Mouse (Mus musculus): ENCODE data around the gene Timm23. TPM values are rescaled to one million over a fixed set of nuclear protein-coding genes. Genes with fewer than 3 reads are reported as not detected.
"Not testable (repeated sequence)": the region's sequence is repeated elsewhere in the genome, so short reads cannot be mapped to it uniquely, and the experiment has no call there.

Timm23 gene
- polyA plus RNA-seq, 1 experiment: 13.1 TPM

DNA sequence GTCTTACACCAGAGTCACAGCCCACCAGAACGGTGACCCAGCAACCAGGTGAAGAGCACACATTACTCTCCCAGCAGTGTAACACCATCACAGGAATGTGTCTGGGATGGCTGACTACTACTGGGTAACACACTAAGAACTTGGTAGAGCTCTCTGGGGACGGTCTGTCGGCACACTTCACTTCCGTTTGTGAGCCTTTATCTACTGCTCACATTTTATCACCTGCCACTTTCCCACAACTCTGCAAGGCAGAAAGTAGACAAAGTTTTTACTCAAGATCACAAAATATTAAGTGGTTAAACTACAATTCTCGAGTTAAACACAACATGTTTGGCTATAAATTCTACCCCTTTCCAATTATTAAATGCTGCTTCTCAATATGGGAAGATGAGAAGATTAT lies 9.8 kb downstream of the Timm23 start:
- no peak overlapping the region for H3K27ac ChIP-seq (ENCODE audit: control insufficient read depth, insufficient read depth, low read depth, low read length, poor library complexity)
- 75% methylated on average over 5 of the region's 5 CpGs for WGBS
- TF ChIP-seq CTCF (IDR thresholded peaks at IDR 0.05; ENCODE audit: control insufficient read depth, insufficient read depth, low read length) (no peak), POLR2A (IDR thresholded peaks at IDR 0.05; ENCODE audit: borderline replicate concordance, control insufficient read depth, low read depth, low read length) (no peak)

GRCm38 (mm10) chr14:32190627-32191391 lies 10.9 kb downstream of the Timm23 start:
- no peak overlapping the region for H3K27ac ChIP-seq (ENCODE audit: control insufficient read depth, insufficient read depth, low read depth, low read length, poor library complexity)
- no peak for TF ChIP-seq POLR2A (IDR thresholded peaks at IDR 0.05; ENCODE audit: borderline replicate concordance, control insufficient read depth, low read depth, low read length)
- TF ChIP-seq CTCF (IDR thresholded peaks at IDR 0.05; ENCODE audit: control insufficient read depth, insufficient read depth, low read length): no peak
- 88% methylated on average over 6 of the region's 6 CpGs for WGBS

More for the DNA sequence above, 9.8 kb downstream of the Timm23 start:
- no peaks in the 10 kb centered on the region; the same call in 1 of the 2 replicates for H3K4me1 ChIP-seq (ENCODE audit: control insufficient read depth, insufficient read depth, low read length)
- H3K4me3 ChIP-seq (replicated peaks; ENCODE audit: control insufficient read depth, low read depth, low read length): no peak overlapping the region

GRCm38 (mm10) chr14:32183846-32184245 lies 17.9 kb downstream of the Timm23 start:
- 86% methylated on average over 4 of the region's 4 CpGs for WGBS
- H3K4me1 ChIP-seq (ENCODE audit: control insufficient read depth, insufficient read depth, low read length): no peaks in the 10 kb centered on the region
- no peak overlapping the region for H3K27ac ChIP-seq (ENCODE audit: control insufficient read depth, insufficient read depth, low read depth, low read length, poor library complexity)
- no peak overlapping the region for H3K4me3 ChIP-seq (replicated peaks; ENCODE audit: control insufficient read depth, low read depth, low read length)
- no peak for TF ChIP-seq CTCF (IDR thresholded peaks at IDR 0.05; ENCODE audit: control insufficient read depth, insufficient read depth, low read length)

More at GRCm38 (mm10) chr14:32190627-32191391, 10.9 kb downstream of the Timm23 start:
- Histone ChIP-seq H3K4me3 (replicated peaks; ENCODE audit: control insufficient read depth, low read depth, low read length) (no peak overlapping the region), H3K4me1 (ENCODE audit: control insufficient read depth, insufficient read depth, low read length) (no peaks in the 10 kb centered on the region; the same call in 1 of the 2 replicates)

- no peak overlapping the region for H3K4me3 ChIP-seq (replicated peaks; ENCODE audit: control insufficient read depth, low read depth, low read length)
- 85% methylated on average over 6 of the region's 6 CpGs for WGBS
- H3K4me1 ChIP-seq (ENCODE audit: control insufficient read depth, insufficient read depth, low read length): no peaks in the 10 kb centered on the region
- no peak overlapping the region for H3K27ac ChIP-seq (ENCODE audit: control insufficient read depth, insufficient read depth, low read depth, low read length, poor library complexity)
- no peak for TF ChIP-seq CTCF (IDR thresholded peaks at IDR 0.05; ENCODE audit: control insufficient read depth, insufficient read depth, low read length)
- no peak for TF ChIP-seq POLR2A (IDR thresholded peaks at IDR 0.05; ENCODE audit: borderline replicate concordance, control insufficient read depth, low read depth, low read length)
Measured at GRCm38 (mm10) chr14:32180861-32181260, 20.8 kb downstream of the Timm23 start.

DNA sequence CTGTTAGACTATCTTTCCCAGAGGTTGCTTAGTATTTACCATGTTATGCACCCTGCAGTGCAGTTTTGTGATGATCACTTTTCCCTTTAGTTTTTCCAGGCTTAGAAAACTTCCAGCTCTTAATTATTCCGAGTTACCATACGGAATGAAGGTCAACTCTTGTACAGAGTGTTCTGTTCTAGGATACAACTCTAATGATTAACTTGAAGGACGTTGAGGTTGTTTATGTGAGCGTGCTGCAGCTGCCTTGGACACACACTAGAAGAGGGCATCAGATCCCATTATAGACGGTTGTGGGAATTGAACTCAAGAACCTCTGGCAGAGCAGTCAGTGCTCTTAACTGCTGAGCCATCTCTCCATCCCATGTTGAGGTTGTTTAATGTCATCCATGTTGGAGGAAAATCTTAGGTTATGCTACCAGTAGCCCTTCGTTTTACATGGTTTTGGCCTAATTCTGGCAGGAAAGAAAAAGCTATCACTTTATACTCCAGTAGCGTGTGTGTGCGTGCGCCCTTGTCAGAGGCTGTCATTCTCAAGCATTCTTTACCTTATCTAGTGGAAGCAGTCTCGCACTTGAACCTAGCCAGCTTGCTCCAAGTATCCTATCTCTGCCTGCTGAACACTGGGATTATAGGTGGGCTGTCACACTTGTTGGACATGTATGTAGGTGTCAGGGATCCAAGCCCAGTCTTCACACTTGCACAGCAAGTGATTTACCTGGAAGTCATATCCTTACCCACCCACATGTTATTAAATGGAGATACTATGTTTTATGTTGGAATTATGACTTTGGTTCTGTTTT lies 22.1 kb downstream of the Timm23 start:
- TF ChIP-seq CTCF (IDR thresholded peaks at IDR 0.05; ENCODE audit: control insufficient read depth, insufficient read depth, low read length) (no peak), POLR2A (IDR thresholded peaks at IDR 0.05; ENCODE audit: borderline replicate concordance, control insufficient read depth, low read depth, low read length) (no peak)
- no peak overlapping the region for H3K27ac ChIP-seq (ENCODE audit: control insufficient read depth, insufficient read depth, low read depth, low read length, poor library complexity)
- no peaks in the 10 kb centered on the region for H3K4me1 ChIP-seq (ENCODE audit: control insufficient read depth, insufficient read depth, low read length)
- WGBS: 83% methylated on average over 10 of the region's 10 CpGs
- H3K4me3 ChIP-seq (replicated peaks; ENCODE audit: control insufficient read depth, low read depth, low read length): no peak overlapping the region

DNA sequence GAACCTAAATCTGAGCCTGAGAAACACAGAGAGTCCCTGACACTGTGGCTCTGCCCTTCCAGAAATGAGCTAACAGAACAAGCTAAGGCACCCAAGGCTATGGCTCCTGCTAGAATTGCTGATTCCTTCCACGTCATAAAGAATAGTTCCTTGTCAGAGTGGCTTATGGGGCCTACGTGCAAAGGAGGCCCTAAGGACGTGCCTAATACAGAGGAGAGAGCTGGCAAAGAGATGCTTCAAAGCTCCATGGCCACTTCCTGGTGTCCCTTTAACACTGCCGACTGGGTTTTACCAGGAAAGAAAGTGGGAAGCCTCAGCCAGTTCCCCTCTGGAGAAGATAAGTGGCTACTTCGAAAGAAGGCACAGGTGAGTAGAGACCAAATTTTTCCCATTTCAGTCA lies 25.1 kb downstream of the Timm23 start:
- 72% methylated on average over 5 of the region's 5 CpGs for WGBS
- not testable (repeated sequence) for H3K27ac ChIP-seq (ENCODE audit: control insufficient read depth, insufficient read depth, low read depth, low read length, poor library complexity)

DNA sequence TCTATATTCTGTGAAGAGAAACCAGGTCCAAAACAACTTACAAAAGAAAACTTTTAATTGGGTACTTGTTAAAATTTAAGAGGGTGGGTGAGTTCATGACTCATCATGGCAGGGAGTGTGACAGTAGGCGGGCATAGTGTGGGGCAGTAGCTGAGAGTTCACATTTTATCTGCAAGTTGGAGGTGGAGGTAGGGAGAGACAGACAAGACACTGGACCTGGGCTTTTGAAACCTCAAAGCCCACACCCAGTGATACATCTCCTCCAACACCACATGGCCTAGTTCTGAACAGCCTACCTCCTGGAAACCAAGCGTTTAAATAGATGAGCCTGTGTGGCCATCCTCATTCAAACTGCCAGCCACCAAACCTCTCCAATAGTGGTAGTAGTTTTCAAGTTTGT lies 26.4 kb downstream of the Timm23 start:
- 70% methylated on average over 2 of the region's 2 CpGs for WGBS
- TF ChIP-seq POLR2A (IDR thresholded peaks at IDR 0.05; ENCODE audit: borderline replicate concordance, control insufficient read depth, low read depth, low read length): no peak
- TF ChIP-seq CTCF (IDR thresholded peaks at IDR 0.05; ENCODE audit: control insufficient read depth, insufficient read depth, low read length): no peak
- peaks cover 3% of the 10 kb centered on the region; the same call in 1 of the 2 replicates for H3K4me1 ChIP-seq (ENCODE audit: control insufficient read depth, insufficient read depth, low read length)
- no peak overlapping the region for H3K27ac ChIP-seq (ENCODE audit: control insufficient read depth, insufficient read depth, low read depth, low read length, poor library complexity)
- no peak overlapping the region for H3K4me3 ChIP-seq (replicated peaks; ENCODE audit: control insufficient read depth, low read depth, low read length)

More for the DNA sequence above, 25.1 kb downstream of the Timm23 start:
- not testable (repeated sequence) for H3K4me3 ChIP-seq (replicated peaks; ENCODE audit: control insufficient read depth, low read depth, low read length); H3K4me1 ChIP-seq (ENCODE audit: control insufficient read depth, insufficient read depth, low read length)

GRCm38 (mm10) chr14:32170137-32170536 lies 31.6 kb downstream of the Timm23 start:
- peaks cover 6% of the 10 kb centered on the region; the same call in 1 of the 2 replicates for H3K4me1 ChIP-seq (ENCODE audit: control insufficient read depth, insufficient read depth, low read length)
- WGBS: 79% methylated on average over 4 of the region's 4 CpGs
- H3K4me3 ChIP-seq (replicated peaks; ENCODE audit: control insufficient read depth, low read depth, low read length): no peak overlapping the region
- TF ChIP-seq POLR2A (IDR thresholded peaks at IDR 0.05; ENCODE audit: borderline replicate concordance, control insufficient read depth, low read depth, low read length) (no peak), CTCF (IDR thresholded peaks at IDR 0.05; ENCODE audit: control insufficient read depth, insufficient read depth, low read length) (no peak)
- no peak overlapping the region for H3K27ac ChIP-seq (ENCODE audit: control insufficient read depth, insufficient read depth, low read depth, low read length, poor library complexity)
